Mouse (Mus musculus) embryo, embryonic 10.5 days (tissue): ENCODE measurements around the gene Scube3.

Source experiments
- DNase-seq: peaks from one replicate; pipeline ENCODE4 v3.0.0-alpha.2; 2015; ENCODE audit warnings: low spot score

Scube3 gene

DNA sequence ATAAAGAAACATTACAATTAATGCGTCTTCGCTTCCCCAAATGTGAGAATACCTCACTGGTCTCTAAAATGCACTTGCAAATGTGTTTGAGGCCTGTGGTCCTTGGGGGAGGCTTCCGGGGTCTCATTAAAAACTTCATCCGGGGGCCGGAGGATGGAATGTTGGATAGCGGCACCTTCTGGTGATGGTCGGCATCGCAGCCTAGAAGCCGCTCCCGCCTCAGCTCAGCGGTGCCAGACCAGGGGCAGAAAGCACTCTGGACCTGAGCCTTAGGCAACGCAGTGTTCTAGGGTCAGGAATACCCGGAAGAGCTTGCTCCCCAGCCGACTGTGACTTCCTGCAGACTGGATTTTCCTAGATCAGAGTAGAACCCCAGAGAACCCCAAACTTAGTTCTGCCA is 8.7 kb upstream of the Scube3 start:
- peak; percentile 90 for DNase-seq

DNA sequence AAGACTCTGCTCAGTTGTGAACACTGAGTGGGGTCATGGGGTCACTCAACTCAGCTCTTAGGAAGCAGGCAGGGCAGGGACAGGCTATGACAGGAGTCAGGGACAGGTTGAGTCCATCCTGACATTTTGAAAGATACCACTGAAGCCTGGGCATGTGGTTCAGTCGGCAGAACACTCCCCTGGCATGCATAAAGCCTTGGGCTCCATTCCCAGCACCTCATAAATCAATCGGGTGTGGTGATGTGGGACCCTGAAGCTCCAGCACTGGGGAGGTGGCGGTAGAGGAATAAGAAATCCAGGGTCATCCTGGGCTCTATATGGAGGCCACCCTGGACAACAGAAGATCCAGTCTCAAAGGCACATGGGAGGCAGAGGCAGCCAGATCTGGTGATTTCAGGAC is 6.4 kb upstream of the Scube3 start:
- no peak for DNase-seq

DNA sequence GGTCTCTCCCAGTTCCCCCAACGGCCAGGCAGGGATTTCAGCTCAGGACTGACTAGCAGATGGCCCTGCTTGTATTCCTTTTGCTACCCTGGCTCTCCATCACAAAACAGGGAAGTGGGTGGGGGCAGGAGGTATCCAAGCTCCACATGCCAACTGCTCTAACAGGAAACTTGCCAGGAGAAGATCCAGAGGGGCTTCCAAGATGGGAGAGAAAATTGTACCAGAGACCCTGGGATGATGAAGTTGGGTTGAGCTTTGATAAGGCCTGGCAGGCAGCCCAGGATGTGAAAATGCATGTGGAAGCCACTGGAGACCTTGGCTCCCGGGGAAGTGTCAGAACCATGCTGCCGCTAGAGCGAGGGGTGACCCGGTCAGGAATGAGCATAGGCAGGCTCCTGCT is 5.7 kb upstream of the Scube3 start:
- no peak for DNase-seq

DNA sequence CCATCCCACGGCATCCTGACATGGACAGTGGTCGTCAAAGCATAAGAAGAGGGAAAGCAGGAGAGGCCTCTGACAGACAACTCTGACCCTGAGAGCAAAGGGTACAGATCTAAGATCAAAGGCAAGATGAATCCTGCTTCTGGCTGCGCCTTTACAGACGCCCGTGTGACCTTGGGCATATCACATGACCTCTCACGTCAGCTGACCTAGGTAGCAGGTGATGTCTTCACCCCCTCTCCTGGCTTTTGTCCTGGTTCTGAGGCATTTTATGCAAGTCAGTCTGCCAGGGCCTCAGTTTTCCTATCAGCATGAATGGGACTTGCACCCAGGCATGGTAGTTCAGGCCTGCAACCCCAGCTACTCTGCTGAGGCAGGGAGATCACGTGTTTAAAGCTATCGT is 3.9 kb upstream of the Scube3 start:
- no peak for DNase-seq

DNA sequence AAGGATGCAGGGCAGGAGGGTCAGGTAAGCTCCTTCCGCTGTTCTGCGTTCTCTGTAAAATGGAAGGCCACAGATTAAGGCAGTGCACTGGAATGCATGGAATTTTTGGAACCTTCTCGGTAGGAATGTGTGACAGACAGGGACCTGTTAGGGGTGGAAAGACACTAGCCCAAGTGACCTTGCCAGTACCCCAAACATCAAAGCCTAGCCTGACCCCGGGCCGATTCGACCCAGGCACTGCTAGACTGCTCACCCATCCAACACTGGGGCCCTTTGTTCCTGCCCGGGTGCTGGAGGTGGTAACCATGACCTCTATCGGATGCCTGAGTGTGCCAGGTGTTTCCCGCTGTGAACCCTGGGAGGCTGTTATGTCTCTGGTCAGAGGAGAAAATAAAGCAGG is 3.3 kb upstream of the Scube3 start:
- DNase-seq = no peak

DNA sequence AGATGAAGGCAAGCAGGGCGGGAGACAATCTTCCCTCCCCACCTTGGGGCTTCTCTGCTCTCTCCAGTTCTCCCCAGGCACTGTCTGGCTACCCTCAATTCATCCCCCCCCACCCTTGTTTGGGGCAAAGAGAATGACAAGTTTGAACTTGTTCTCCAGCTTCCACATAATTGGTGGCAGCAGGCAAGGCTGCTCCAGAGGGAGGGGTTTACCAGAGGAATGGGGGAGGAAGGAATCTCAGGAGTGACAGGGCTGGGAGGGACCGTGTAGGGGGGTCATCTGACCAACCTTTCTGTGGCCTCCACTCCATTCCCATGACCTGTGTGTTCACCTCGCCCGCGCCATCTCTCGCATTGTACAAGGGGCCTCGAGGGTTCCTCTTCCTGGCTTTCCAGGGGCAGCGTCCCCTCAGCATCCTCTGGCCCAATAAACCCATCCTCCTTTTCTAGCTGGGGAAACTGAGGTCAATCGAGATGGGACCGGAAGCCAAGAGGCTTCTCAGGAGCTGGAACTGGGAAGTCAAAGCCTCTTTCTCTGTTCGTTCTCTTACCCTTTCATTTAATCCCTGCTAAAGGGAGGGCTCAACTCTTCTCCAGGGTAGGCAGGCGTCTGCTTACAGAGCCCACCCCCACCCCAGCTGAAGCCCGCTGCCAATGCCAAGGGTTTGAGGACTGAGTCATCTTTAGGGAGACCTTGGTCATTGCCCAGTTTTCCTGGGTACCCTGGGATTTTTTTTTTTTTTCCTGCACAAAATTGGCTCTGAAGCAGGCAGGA is 1.3 kb upstream of the Scube3 start:
- DNase-seq = peak; percentile 64

DNA sequence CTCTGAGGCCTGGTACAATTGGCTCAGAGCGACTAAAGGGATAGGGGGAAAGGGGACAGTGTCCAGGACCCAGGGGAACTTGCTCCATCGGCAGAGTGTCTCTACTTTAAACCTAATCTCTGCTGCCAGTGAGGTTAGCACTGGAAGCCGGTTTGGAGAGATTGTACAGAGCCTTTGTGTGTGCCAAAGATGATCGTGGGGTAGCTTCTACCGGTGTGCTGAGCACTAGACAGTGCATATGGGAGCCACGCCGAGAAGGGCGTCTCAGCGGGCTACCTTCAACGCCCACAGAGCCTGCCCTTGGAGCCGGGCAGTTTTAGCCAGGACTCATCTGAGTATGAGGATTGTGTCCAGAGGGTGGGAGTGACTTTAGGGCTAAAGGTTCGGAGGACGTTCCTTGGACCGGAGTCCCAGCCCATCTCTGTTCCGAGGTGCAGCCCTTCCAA is 713 bp upstream of the Scube3 start:
- DNase-seq = peak; percentile 65

DNA sequence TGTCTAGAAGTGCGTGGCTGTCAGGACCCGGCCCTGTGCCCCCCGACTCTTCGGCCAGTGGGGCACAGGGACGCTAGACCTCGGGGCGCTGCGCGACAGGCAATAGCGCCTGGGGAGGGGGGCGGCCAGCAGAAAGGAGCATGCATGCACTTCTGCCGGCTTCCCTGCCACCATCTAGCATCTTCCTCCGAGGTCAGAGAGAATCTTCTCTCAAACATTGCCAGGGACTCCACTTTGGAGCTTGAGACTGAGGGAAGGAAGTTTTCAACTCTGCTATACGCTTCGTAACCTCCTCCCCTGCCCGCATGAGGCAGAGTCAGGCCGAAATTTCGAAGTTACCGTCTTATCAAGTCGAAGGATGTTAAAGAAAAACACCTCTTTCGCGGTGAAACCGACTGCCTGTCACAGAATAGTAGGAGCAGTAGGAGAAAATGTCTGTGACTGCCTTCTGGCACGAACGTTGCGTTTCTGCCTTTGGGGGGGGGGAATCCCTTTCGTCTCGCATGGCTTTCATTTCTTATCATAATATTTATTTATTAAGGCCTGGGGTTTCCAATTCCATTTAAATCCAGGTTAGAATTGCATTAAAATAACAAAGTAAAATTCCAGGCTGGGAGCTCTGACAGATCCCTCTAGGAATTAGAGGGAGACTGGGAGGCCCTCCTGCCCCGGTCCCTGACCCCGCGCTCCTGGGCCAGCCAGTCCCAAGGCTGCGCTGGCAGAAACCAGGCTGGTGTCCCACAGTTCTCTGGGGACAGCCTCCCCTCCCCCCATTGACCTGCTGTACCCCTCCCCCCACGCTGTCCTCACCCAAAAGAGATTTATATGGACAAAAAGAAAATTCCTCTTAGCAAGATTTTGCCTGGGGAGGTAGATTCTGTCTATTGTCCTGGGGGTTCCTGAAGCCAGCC is 1.0 kb downstream of the Scube3 start:
- peak; percentile 69 for DNase-seq

DNA sequence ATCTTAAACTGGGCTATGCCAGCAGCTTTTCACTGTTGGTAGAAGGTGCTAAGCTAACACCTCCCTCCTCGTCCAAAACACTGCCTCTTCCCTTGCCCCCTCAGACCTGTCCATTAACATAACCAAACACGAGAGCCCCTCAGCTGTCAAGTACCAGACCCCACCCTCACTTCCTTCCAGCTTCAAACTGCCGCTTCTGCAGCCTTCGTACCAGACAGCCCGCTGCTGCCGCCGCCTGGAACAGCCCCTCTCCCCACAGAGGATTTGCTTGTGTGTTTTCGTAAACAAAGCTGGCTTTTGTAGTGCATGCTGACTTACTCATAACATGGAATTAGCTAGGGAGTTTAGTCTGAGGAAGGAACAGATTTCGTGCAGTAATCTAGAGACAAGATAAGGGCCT is 1.8 kb downstream of the Scube3 start:
- peak; percentile 70 for DNase-seq

DNA sequence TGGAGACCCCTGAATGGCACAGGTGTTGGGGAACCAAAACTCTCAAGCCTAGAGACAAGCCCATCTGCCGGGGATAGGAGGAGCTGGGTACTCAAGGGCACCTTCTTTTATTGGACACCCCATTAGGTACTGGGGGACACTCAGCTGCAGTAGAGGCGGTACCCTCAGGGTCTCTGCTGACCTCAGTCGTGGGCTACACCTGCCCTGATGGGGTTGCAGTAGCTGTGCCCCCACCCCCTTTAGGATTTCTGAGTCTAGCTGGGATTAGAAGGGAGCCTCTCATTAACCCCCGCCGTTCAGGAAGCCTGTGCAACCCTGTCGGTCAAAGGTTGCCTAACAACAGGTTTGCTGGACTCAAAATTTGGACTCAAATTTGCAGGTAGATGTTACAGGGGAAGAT is 2.3 kb downstream of the Scube3 start:
- no peak for DNase-seq

DNA sequence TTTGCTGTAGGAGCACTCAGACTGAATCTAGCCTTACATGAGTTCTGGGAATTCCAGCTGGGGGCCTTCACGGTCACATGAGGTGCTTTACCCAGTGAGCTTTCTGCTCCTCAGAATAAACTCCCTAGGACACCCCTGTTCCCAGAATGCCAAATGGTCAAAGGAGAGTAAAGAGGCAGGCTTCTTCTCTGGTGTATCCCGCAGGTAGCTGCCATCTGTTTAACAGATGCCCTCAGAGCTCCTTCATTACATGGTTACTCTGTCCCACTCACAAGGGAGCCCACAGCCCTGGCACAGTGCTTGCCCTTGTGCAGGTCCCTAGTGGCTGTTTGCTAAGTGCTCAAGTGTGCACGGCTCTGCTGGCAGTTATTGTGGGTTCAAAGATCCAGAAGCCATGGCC is 6.3 kb downstream of the Scube3 start:
- no peak for DNase-seq

DNA sequence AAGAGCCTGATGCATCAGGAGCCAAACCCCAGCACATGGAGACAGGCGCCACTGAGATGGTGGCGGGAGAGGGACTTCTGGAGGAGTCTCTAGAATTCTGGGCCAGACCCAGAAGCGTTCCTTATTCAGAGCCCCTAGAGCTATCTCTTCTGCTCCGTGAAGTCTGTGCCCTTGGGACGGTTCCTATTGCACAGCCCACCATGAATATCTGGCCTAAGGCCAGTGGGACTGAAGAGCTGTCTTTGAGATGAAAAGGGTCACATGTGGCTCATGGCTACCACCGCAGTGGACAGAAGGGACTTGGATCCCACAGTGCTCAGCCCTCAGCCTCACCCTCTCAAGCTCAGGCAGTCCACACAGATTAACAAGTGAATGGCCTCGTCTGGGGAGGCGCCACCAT is 7.8 kb downstream of the Scube3 start:
- no peak for DNase-seq

DNA sequence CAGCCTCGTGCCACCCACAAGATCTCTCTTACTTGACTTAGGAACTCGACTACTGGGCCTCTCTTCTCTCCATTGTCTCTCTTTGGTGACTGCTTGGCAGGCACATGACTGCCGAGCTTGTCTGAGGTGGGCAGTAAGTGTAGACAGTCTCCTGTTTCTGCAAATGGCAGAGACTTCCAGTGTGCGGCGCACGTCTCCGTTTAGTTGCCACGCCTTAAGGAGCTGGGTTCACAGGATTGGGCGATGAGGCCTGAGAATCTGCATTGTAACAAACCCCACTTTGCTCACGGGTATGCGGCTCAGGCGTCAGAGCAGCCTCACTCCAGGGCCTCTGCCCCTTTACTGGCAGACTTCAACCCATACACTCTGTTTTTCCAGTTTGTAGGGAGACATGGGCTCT is 8.5 kb downstream of the Scube3 start:
- no peak for DNase-seq

DNA sequence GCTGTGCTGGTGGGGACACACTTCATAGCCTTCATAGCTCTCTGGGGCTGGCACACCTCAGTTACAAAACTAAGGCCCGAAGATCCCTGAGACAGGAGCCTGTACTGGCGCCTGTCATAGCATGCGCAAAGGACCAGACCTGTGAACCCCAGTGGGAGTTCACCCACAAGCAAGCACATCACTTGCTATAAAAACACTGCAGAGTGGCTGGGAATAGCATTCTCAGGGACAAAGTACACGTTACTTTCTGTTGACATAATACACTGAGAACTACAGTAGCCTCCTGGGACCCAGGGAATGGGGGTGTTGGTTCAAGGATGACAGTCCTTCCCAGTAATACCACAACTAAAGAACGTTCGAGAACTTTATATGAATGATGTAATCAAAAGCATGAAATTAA is 11.2 kb downstream of the Scube3 start:
- no peak for DNase-seq

DNA sequence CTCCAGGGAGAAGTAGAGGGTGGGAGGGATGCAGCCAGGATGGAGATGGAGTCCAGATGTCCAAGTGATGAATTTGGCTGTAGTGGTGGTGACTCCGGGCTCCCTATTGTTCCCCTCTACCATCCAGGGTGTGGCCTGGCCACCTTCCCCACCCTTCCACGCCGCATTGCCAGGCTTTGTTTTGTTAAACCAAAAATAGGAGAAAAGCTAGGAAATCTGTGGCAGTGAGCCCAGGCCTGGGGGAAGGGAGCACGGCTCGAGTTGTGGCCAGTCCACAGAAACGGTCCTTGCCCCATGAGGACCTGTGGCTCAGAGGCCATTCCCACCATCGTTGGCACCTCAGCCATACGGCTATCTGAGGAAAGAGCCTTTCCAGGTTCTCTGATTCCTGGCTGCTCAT is 13.0 kb downstream of the Scube3 start:
- DNase-seq = no peak

DNA sequence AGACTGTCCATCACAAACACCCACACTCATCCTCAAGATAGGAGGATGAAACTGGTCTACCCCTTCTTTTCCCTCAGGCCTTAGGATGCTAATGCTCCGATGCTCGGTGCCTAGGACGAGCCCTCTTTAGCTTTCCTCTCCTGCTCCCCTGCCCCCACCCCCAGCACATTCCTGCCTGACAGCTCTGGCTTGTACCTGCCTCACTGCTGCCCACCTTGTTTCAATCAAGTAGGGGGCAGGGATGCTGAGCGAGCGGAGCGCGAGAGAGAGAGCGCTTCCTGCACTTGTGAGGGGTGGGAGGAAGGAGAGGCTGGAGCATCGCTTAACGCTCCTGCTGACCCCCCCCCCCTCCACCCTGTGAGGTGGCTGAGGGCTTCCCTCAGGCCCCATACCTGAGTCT is 18.4 kb downstream of the Scube3 start:
- DNase-seq = peak; percentile 39

DNA sequence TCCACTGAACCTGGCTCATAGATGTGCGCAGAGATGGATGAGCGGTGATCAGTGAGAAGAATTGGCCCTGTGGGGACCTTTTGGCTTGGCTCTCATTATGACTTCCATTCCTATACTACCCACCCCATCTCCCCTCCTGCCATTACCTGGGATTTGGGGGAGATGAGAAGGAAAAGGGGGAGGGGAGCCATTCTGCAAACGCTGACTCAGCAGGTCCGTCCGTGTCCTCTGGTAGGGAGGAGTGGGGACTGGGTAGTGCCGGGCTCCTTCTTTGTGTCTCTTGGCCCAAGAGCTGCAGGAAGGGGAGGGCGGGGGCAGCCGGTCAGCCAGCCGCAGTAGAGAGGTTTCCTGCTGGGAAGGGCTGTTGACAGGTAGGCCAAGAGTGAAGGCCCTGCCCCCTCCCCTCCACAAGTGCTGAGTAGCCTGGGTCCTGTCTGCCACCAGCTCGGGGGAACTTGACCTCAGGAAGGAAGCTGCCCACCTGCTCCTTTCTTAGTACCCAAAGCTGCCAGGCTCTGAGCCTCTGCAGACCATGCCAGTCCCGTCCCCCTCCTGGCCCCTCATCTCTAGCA is 19.5 kb downstream of the Scube3 start:
- no peak for DNase-seq

DNA sequence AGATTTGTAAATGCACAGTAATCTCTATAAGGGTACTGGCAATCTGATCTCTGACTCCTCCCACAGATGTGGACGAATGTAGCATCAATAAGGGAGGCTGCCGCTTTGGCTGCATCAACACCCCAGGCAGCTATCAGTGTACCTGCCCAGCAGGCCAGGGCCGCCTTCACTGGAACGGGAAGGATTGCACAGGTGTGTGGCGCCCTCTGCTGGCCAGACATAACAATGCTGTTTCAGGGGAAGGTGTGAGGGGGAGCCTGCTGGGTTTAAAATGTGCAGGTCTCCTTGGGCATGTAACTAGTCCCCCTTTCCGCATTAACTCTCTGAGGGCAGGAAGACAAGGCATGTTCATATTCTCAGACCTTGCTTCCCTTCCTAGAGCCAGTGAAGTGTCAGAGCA is 21.7 kb downstream of the Scube3 start:
- DNase-seq = peak; percentile 82

DNA sequence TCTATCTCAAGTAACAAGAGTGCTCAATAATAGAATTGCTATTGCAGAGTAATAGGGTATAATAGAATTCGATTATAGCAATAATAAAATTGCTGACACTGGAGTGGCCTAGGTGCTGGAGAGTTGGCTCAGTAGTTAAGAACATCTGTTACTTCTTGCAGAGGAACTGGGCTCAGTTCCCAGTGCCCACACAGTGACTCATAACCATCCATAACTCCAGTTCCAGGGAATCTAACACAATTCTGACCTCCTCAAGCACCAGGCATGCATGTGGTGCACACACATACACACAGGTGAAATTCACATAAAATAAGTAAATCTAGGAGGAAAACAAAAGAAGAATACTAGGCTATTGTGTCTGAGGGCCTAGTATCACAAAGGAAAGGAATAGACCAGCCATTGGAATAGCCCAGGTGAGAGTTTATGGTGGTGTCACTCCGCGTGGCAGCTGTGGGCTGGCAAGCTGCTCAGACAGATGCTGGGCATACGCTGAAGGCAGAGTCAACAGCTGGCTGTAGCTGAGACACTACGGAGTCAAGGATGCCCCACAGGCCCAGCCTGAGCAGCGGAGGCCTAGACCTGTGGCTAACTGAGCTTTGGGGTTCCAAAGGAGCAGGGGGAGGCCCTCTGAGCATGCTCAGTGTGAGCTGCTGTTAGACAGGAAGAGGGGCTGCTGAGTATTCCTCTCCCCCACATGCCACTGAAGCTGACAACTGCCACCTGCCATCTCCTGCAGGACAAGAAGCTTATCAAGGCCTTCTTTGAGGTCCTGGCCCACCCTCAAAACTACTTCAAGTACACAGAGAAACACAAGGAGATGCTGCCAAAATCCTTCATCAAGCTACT is 28.7 kb downstream of the Scube3 start:
- DNase-seq = no peak

DNA sequence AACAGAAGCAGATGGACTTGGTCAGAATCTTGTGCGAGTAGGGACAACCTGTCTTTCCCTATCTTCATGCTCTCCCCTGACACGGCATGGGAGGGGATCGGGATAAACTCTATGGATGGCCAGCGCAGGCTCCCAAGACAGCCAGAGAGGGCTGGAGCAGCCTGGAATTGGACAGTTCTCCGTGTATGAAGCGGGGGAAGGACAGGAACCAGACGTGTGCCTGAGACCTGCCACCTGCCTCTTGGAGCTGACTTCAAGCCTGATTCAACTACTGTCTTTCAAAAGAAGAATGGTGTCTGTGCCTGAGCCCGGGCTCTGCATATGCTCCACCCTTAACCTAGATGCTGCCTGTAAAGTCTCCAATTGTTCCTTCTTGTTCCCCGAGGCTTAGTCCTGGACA is 30.7 kb downstream of the Scube3 start:
- DNase-seq = no peak

DNA sequence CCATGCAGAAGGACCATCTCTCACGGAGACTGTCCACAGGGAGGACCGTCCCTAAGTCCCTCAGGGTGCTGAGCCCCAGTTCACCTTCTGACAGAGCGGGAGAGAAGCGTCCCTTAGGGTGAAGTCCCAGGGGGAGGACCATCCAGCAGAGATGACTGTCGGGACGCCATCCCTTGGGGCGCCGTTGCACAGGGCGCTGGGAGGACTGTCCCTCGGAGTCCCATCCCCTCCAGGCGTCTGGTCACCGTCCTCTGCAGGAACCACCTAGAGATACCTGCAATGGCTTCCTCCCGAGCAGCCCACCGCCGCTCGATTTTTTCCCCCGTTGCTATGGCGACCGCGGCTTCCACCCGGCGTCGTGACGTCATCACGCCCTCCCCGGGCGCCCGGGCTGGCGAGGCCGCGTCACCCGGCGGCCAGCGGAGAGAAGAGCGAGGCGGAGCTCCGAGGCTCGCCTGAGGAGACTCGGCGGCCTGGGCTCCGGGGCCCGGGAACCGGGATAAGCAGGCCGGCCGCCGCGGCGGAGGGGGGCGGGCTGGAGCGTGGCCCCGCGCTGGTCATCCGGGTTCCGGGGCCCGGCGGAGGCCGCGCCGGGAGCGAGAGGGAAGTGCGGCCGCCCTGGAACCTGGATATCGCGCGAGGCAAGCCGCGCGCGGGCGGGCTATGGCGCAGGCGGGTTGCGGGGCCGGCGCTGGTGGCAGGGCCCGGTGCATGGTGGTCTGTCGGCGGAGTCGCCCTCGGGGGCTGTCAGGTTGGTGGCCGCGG is 35.0 kb downstream of the Scube3 start, which contains the start of gene Zfp523:
Gene Zfp523, plus strand, starts transcription at position 355 of the 765 bp plus-strand sequence.
- DNase-seq = peak; percentile 92
